Mouse (Mus musculus): Measurements from ENCODE around the gene Spire2.
A peak's percentile ranks its signal among the peaks of the same experiment; 100 is the strongest.

Spire2 gene

DNA sequence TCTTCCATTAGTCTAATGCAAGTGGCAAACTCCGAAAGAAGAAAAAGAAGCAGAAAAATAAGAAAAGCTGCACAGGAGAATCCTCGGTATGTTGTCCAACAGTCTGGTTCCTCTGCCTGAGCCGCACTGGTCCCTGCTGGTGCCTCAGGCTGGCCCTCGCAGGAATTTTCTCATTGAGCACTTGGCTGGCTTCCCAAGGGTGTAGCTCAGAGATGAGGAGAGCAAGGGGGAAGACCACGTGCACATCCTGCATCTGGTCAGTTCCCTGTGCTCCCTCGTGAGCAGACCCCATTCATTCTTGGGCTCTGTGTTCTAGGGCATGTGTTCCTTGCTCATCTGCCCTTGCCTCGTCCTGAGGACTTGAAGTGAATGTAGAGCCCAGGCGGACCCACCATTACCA, 50.0 kb downstream of the Spire2 start:
- DNase-seq (ENCODE audit: low spot score): peak; percentile 88

DNA sequence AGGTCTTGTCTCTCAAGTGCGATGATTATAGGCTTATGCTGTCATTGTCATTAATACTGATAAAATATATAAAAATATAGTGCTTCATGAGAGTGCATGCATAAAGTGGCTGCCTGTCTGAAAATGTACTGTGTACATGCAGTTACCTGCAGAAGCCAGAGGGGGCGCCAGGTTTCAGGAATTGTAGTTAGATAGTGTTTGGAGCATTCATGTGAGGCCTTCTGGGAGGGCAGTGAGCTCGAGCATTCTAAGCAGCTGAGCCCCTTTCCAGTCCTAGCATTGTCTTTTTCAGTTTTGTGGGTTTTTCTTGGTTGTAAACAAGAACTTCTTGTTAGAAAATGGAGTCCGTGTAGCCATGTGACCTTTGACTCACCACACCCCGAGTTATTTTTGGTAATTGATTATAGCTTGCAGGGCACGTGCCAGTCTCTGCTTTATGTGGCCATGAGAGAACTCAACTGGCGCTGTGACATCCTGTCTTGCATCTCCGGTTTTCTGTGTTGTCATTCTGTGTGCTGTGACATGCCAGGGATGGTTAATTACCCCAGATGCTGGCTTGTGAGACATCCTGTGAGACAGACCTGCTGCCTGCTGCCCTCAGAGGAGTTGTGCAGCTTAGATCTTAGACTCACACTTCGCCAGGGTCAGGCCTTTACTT, 52.5 kb downstream of the Spire2 start:
- peak; percentile 73 for DNase-seq (ENCODE audit: low spot score)

GRCm38 (mm10) chr8:123387041-123387440, 54.5 kb downstream of the Spire2 start:
- DNase-seq (ENCODE audit: low spot score): no peak

DNA sequence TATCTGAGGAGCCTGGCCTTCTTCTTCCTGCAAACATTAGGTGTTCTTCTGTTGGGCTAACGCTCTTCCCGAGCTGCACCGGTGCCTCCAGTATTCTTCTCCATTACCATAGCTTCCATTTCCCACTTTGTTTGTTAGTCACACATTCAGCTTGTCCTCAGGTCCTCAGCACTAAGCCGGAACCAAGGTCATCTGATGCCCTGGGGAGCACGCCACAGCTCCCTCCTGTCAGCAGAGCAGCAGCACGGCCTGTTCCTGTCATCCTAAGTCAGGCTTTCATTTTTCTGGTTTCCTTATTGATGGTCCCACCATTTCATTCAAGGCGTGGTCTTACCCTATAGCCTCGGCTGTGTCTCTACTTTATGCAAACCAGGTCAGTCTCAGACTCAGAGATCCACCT, 55.3 kb downstream of the Spire2 start:
- no peak for DNase-seq (ENCODE audit: low spot score)

- DNase-seq (ENCODE audit: low spot score): no peak
These were observed 56.5 kb downstream of the Spire2 start for GRCm38 (mm10) chr8:123389026-123389425.

- no peak for DNase-seq (ENCODE audit: low spot score)
These were observed 65.8 kb downstream of the Spire2 start for GRCm38 (mm10) chr8:123398308-123398707.

DNA sequence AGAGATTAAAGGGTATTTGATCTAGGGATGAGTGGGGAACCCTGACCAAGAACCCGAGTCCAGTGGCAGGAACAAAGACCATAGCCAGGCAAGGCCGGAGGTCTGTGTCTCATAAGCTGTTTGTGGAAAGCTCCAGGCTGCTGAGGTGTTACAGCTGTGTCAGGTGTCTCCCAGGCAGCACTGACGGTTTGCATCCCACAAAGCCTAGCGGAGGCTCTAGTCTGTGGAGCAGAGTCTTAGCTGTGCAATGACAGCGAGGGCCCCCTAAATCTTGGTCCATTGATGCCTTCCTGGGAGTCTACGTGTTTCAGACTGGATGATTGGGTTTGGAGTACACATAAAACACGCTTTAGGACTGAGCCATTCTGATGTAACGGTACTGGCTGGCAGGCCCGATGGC, 69.4 kb downstream of the Spire2 start:
- DNase-seq (ENCODE audit: low spot score): no peak

DNA sequence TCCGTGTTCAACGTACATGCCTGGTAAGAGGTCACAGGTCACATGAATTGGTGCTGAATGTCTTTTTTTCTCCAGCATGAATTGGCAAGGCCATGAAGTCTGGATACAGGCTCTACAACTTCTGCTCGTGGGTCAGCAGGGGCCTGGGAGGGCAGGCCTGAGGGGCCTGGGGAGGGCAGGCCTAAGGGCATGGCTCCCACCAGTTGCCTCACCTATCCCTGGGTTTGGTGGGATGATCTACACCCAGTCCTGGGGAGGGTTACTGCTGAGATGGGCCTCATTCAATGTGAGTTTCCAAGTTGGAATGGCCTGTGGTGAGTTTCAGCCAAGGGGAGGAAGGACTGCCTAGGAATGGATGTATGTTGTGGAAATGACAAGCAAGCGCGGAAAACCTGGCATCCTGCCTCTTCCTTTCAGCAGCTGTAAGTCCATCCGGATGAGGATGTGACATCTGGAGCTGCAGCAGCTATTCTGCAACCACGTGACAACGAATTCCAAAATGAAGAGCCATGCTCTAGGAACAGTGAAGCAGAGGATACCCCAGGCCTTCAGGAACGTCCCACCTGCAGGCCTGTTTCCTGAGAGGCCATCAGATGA, 70.3 kb downstream of the Spire2 start:
- DNase-seq (ENCODE audit: low spot score): no peak

DNA sequence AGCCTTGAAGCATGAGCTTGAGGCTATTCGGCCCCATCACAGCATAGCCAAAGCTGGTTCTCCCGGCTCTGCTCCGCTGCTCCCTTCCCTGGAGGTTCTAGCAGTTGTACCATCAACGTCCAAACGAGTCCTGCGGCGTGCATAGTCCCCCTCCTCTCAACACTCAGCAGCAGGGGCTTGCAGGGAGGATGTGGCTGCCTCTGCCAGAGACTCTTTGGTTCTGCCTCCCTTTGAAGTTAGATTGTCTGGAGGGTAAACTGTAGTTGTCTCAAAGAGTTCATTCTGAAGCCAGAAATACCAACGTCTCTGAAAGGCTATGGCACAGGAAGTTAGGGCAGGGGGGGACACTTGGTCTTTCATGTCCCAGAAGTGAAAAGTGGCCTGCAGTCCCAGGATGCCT, 72.0 kb downstream of the Spire2 start:
- no peak for DNase-seq (ENCODE audit: low spot score)

DNA sequence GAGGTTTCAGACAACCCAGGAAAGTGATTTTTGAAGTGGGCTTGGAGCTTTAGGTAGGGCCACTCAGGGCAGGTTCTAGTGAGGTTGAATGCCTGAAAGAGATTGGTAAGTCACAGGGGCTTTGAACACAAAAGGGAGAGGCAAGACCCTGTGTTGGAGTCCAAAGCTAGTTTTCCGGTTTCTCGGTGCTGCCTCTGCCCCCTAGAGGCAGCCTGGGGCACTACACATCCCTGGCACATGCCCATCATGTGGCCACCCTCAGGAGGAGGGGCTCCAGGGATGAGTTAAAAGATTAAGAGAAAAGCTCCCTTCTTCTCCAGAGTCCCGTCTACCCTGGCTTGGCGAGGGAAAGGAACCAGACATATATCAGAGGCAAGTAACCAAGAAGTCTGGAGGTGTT, 74.3 kb downstream of the Spire2 start, which contains the start of gene Mc1r:
Gene Mc1r (plus strand): TSS at position 322 of the 400 bp plus-strand sequence.
- peak; percentile 79 for DNase-seq (ENCODE audit: low spot score)

- DNase-seq (ENCODE audit: low spot score): peak; percentile 73
These were observed 75.1 kb downstream of the Spire2 start for GRCm38 (mm10) chr8:123407612-123408011.

DNA sequence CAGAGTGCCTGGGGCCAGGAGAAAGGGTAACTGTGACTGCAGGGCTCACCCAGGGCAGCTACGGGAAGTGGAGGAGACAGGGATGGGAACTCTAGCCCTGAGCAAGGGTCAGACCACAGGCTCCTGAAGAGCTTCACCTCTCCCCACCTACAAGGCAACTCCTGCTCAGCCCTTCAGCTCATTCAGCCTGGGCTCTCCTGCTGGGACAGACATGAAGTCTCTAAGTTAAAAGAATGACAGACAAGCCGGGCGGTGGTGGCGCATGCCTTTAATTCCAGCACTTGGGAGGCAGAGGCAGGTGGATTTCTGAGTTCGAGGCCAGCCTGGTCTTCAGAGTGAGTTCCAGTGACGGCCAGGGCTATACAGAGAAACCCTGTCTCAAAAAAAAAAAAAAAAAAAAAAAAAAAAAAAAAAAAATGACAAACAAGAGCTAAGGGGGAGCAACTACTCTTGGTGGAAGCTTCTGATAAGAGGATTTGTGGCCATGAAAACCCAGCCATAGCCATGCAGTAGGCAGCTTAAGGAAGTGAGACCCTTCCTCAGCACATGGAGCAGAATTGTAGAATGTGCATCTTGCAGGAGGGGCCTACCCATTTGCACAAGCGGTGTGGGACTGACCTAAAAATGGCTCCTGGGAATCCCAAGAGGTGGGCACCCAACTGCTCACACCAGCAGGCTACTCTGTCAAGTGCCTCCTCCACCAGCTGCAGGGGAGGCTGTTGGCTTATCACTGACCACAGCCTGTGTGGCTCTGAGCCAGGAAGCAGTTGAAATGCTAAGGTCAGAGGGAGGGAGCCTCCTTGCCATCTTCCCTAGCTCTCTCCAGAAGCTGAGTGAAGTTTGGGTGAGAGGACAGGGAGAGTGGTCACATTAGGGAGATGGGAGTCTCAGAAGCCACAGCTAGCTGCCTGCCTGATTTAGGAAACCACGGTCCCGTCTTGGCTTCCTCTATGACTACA, 76.4 kb downstream of the Spire2 start:
- peak; percentile 85 for DNase-seq (ENCODE audit: low spot score)

DNA sequence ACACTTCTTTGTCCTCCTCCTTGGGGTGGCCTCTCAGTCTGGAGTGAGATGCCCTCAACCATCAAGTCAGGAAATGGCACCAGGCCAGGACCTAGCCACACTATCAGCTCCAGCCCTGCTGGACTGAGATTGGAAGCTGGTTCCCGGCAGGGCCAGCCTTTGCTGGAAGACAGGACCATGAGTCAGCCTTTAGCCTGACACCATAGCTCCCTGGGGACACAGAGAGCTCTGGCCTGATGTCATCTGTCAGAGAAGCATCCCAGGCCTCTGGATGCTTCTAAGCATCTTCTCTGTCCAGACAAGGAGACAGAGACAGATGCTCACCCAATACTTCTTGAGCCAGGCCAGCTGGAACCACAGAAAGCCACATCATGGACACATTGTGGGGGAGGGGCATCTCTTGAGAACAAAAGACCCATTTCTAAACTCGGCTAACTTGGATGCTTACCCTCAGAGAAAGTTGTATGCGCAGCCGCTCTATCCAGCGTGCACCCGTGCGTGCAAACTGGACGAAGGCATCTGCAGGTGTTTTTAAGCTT, 77.6 kb downstream of the Spire2 start:
- DNase-seq (ENCODE audit: low spot score): peak; percentile 100

DNA sequence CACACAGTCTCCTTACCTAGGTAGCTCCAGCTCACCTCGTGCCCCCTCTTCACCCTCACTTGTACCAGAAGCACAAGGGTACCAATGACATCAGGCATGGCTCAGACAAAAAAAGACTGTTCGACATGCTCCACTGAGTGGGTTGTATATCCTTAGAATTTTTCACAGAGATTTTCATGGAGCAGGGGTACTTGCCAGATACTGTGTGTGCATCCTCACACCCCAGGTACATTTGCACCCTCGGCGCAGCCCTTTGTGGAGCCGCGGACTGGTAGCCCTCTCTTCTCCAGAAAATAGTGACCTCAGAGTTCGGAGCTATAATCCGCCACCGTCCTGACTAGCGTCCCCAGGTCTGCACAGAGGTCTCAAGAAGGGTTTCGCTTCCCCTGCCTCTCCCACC, 78.3 kb downstream of the Spire2 start:
- DNase-seq (ENCODE audit: low spot score): no peak

DNA sequence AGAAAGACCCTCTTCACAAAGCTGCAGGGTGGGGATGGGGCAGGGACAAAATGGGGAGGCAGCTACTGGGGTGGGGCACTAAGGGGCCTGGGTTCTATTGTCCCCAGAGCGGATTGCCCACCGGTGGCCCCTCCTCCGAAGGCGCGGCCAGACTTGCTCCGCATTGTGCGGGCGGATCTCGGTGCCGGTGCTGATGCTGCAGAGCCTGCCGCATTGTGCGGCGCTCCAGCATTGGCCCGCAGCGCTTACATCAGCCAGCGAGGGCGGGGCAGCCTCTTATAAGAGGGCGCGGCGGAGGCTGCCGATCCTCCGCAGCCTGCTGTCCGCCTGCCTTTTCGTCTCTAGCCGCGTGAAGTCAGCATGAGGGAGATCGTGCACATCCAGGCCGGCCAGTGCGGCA, 78.7 kb downstream of the Spire2 start, which contains the start of gene Tubb3:
Gene Tubb3 (plus strand): TSS at position 179 of the 400 bp plus-strand sequence.
- peak; percentile 99 for DNase-seq (ENCODE audit: low spot score)

DNA sequence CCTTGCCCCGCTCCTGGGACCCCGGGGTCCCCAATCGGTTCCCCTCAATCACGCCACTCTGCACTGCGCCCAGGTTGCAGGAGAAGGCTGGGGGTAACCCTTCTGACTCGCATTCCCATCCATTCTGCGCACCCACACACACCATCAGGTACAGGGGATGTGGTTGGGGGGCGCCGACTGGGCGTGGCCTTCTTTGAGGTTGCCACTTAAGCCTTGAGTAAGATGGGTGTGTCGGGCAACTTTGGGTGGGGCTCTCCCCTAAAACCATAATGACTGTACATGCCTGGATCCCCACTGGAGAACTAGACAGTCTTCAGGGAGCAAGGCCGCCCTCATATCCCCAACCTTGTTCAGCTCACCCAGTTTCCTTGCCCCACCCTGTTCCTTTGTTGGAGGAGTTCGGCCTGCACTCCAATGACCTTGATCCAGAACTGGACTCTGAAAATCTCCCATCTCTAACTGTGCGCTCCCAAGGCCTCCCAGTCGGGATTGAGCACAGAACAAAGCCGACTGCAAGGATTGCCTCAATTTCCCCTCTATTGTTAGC, 79.3 kb downstream of the Spire2 start:
- peak; percentile 69 for DNase-seq (ENCODE audit: low spot score)

- DNase-seq (ENCODE audit: low spot score): peak; percentile 96
These were observed 80.2 kb downstream of the Spire2 start for GRCm38 (mm10) chr8:123412560-123413170.

GRCm38 (mm10) chr8:123414255-123414654, 81.7 kb downstream of the Spire2 start:
- no peak for DNase-seq (ENCODE audit: low spot score)

- DNase-seq (ENCODE audit: low spot score): peak; percentile 61
These were observed 82.6 kb downstream of the Spire2 start for GRCm38 (mm10) chr8:123414997-123415696.

- peak; percentile 86 for DNase-seq (ENCODE audit: low spot score)
These were observed 83.7 kb downstream of the Spire2 start for GRCm38 (mm10) chr8:123415967-123416943.
